Mouse (Mus musculus): ENCODE measurements around the gene Galnt3. TPM values are rescaled to one million over a fixed set of nuclear protein-coding genes. Genes with fewer than 3 reads are reported as not detected.

Galnt3 gene
- polyA plus RNA-seq (2017; shearing (Covaris generic)) = 4.1 TPM

DNA sequence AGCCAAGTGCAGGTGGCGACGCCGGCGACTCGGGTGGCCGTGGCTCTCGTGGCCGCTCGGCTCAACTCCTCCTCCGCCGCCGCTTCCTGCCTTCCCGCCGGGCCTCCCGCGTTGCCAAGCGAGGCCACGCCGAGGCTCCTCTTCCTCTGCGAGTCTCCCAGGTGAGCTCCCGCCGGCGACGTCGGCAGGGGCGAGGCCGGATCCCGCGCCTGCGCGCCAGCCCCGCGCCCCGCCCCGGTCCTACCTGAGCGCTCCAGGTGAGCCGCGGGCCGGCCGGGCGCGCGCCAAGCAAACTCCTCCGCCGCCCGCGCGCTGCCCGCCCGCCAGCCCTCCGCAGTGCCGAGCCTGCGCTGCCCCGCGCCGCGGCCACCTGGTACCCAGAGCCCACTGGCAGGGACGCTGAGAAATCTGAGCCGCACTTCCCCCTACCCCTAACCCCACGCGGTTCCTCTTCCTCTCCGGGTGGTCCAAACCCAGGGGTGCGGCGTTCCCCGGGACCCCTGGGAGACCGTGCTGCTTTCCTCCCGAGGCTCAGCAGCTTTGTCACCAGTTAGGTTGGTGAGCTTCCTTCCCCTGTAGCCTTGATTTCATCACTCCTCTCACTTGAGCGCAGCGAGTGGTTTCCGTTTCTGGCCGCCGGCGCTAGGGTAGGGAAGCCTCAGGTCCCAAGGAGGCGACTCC lies at the start of gene Galnt3:
Gene Galnt3, minus strand, starts transcription at position 404 of the 681 bp plus-strand sequence.

Other genes starting within 250 kb of the Galnt3 start
- gene Ttc21b, start 131.6 kb upstream of the Galnt3 start, polyA plus RNA-seq (2017; shearing (Covaris generic)) = 7.6 TPM

Data from effector memory CD4-positive, alpha-beta T cell, adult 7 months (primary cell).